Mouse (Mus musculus): ENCODE results near the gene Rad17. TPM values are rescaled to one million over a fixed set of nuclear protein-coding genes. Genes with fewer than 3 reads are reported as not detected.

Rad17 gene
- total RNA-seq (2014; rRNA removed), result 13.5 and 17.7 TPM in 2 replicates
- 12.3 and 14.0 TPM in 2 replicates for polyA plus RNA-seq (2015; fragmentation: Nextera tagmentation; extraction: Ambion mirVana)

GRCm38 (mm10) chr13:100650550-100651438 lies at the start of gene Rad17, which contains the start of gene Ak6:
Gene Rad17 (minus strand): TSS chr13:100651051.
Gene Ak6 (plus strand): TSS chr13:100650979.
- H3K9me3 ChIP-seq (ENCODE audit: low read length), result no peaks in the 10 kb centered on the region
- under 1% methylated on average over 59 of the region's 73 CpGs for WGBS

DNA sequence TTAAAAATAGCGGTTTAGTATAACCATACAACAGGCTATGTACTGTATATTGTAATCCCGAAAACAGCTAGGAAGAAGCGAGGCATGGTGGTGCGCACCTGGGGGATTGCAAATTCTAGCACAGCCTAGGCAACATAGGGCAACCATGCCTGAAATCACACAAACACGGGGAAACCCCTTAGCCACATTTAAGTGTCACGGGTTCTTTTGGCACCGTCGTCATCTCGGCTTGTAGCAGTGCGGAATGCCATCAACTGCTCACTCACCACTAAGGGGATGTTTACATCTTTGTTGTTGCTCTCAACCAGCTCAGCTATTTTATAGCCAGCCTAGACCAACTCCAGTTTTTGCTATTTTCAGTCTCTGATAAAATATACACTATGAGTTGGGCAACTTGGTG lies 48.0 kb upstream of the Rad17 start:
- Histone ChIP-seq H3K9ac (replicated peaks; ENCODE audit: low read length, poor library complexity, severe bottlenecking) (no peak overlapping the region), H3K27ac (ENCODE audit: low read depth, low read length) (no peak overlapping the region), H3K4me2 (ENCODE audit: low read depth, low read length, poor library complexity, severe bottlenecking) (no peak overlapping the region), H3K27me3 (ENCODE audit: insufficient read depth, low read length) (no peaks in the 10 kb centered on the region), H3K4me1 (ENCODE audit: insufficient read depth, low read length) (no peaks in the 10 kb centered on the region), H3K36me3 (ENCODE audit: insufficient read depth, low read length) (peaks cover 44% of the 10 kb centered on the region), H3K9me3 (ENCODE audit: low read length) (no peaks in the 10 kb centered on the region), H3K4me3 (ENCODE audit: low read depth, low read length) (no peak overlapping the region)
- DNase-seq (ENCODE audit: low spot score) (no peak), ATAC-seq (ENCODE audit: low FRiP score) (no peak)
- 99% methylated on average over 10 of the region's 10 CpGs for WGBS
- no peak for TF ChIP-seq CTCF (IDR thresholded peaks at IDR 0.05)

More at GRCm38 (mm10) chr13:100650550-100651438, at the start of gene Rad17, which contains the start of gene Ak6:
- TF ChIP-seq CTCF (IDR thresholded peaks at IDR 0.05), result peak; percentile 49
- no peaks in the 10 kb centered on the region for H3K27me3 ChIP-seq (ENCODE audit: insufficient read depth, low read length)
- peak within 1 kb of the TSS; percentile 91 for H3K4me3 ChIP-seq (ENCODE audit: low read depth, low read length)
- peak; percentile 91 for DNase-seq (ENCODE audit: low spot score)
- H3K9ac ChIP-seq (replicated peaks; ENCODE audit: low read length, poor library complexity, severe bottlenecking), result peak within 1 kb of the TSS; percentile 91
- peak within 1 kb of the TSS; percentile 72 for H3K4me2 ChIP-seq (ENCODE audit: low read depth, low read length, poor library complexity, severe bottlenecking)
- ATAC-seq (ENCODE audit: low FRiP score), result peak; percentile 98
- H3K36me3 ChIP-seq (ENCODE audit: insufficient read depth, low read length), result peaks cover 7% of the 10 kb centered on the region; the same call in 1 of the 2 replicates
- H3K27ac ChIP-seq (ENCODE audit: low read depth, low read length), result peak within 1 kb of the TSS; percentile 98
- peaks cover 7% of the 10 kb centered on the region; the same call in 1 of the 2 replicates for H3K4me1 ChIP-seq (ENCODE audit: insufficient read depth, low read length)

GRCm38 (mm10) chr13:100697541-100697940 lies 46.7 kb upstream of the Rad17 start:
- no peak overlapping the region for H3K9ac ChIP-seq (replicated peaks; ENCODE audit: low read length, poor library complexity, severe bottlenecking)
- no peak for TF ChIP-seq CTCF (IDR thresholded peaks at IDR 0.05)
- no peak overlapping the region for H3K4me3 ChIP-seq (ENCODE audit: low read depth, low read length)
- DNase-seq (ENCODE audit: low spot score), result no peak
- H3K4me2 ChIP-seq (ENCODE audit: low read depth, low read length, poor library complexity, severe bottlenecking), result no peak overlapping the region
- H3K4me1 ChIP-seq (ENCODE audit: insufficient read depth, low read length), result no peaks in the 10 kb centered on the region
- no peak for ATAC-seq (ENCODE audit: low FRiP score)
- H3K9me3 ChIP-seq (ENCODE audit: low read length), result no peaks in the 10 kb centered on the region
- no peak overlapping the region for H3K27ac ChIP-seq (ENCODE audit: low read depth, low read length)
- WGBS, result 96% methylated on average over 3 of the region's 3 CpGs
- no peaks in the 10 kb centered on the region for H3K27me3 ChIP-seq (ENCODE audit: insufficient read depth, low read length)
- H3K36me3 ChIP-seq (ENCODE audit: insufficient read depth, low read length), result peaks cover 32% of the 10 kb centered on the region

DNA sequence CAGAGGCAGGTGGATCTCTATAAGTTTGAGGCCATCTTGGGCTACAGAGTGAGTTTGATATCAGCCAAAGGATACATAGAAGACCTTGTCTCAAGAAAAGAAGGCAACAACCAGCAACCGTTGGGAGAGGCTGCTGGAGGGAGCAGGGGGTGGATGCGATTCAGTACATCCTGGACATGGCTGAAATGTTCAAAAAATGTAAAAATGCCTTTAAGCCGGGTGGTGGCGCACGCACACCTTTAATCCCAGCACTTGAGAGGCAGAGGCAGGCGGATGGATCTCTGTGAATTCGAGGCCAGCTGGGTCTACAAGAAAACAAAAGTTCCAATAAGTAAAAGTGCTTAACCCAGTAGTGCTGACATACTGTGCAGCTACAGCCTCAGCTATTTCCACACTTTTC lies 36.7 kb upstream of the Rad17 start:
- Histone ChIP-seq H3K36me3 (ENCODE audit: insufficient read depth, low read length) (no peaks in the 10 kb centered on the region; the same call in 1 of the 2 replicates), H3K4me1 (ENCODE audit: insufficient read depth, low read length) (no peaks in the 10 kb centered on the region), H3K27ac (ENCODE audit: low read depth, low read length) (no peak overlapping the region), H3K9me3 (ENCODE audit: low read length) (no peaks in the 10 kb centered on the region), H3K27me3 (ENCODE audit: insufficient read depth, low read length) (no peaks in the 10 kb centered on the region), H3K4me2 (ENCODE audit: low read depth, low read length, poor library complexity, severe bottlenecking) (no peak overlapping the region), H3K9ac (replicated peaks; ENCODE audit: low read length, poor library complexity, severe bottlenecking) (no peak overlapping the region), H3K4me3 (ENCODE audit: low read depth, low read length) (no peak overlapping the region)
- DNase-seq (ENCODE audit: low spot score) (no peak), ATAC-seq (ENCODE audit: low FRiP score) (no peak)
- TF ChIP-seq CTCF (IDR thresholded peaks at IDR 0.05), result no peak
- 59% methylated on average over 7 of the region's 7 CpGs for WGBS

DNA sequence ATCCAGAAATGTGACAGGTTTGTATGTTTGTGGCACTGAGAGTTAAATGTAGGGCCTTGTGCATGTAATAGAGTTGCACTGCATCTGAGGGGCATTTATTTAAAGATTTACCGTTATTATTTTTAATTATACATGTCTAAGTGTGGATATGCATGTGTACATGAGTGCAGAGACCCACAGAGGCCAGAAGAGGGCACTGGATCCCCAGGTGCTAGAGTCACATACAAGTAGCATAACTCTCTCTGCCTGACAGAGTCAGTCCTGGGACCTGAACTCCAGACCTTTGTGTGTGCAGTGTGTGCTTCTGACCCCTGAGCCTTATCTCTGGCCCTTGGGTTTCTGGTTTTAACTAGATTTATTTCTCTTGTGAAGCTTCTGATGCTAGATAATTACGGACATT lies 33.5 kb upstream of the Rad17 start:
- Histone ChIP-seq H3K4me3 (ENCODE audit: low read depth, low read length) (no peak overlapping the region), H3K27me3 (ENCODE audit: insufficient read depth, low read length) (no peaks in the 10 kb centered on the region), H3K9me3 (ENCODE audit: low read length) (no peaks in the 10 kb centered on the region), H3K36me3 (ENCODE audit: insufficient read depth, low read length) (no peaks in the 10 kb centered on the region), H3K9ac (replicated peaks; ENCODE audit: low read length, poor library complexity, severe bottlenecking) (no peak overlapping the region), H3K4me2 (ENCODE audit: low read depth, low read length, poor library complexity, severe bottlenecking) (no peak overlapping the region), H3K4me1 (ENCODE audit: insufficient read depth, low read length) (no peaks in the 10 kb centered on the region), H3K27ac (ENCODE audit: low read depth, low read length) (no peak overlapping the region)
- 73% methylated on average over 2 of the region's 2 CpGs for WGBS
- DNase-seq (ENCODE audit: low spot score), result no peak
- TF ChIP-seq CTCF (IDR thresholded peaks at IDR 0.05), result peak; percentile 30; the same call in 1 of the 2 replicates
- no peak for ATAC-seq (ENCODE audit: low FRiP score)

- no peaks in the 10 kb centered on the region for H3K9me3 ChIP-seq (ENCODE audit: low read length)
- H3K4me1 ChIP-seq (ENCODE audit: insufficient read depth, low read length), result no peaks in the 10 kb centered on the region
- no peaks in the 10 kb centered on the region for H3K36me3 ChIP-seq (ENCODE audit: insufficient read depth, low read length)
- H3K9ac ChIP-seq (replicated peaks; ENCODE audit: low read length, poor library complexity, severe bottlenecking), result no peak overlapping the region
- H3K4me3 ChIP-seq (ENCODE audit: low read depth, low read length), result no peak overlapping the region
- H3K27ac ChIP-seq (ENCODE audit: low read depth, low read length), result no peak overlapping the region
- TF ChIP-seq CTCF (IDR thresholded peaks at IDR 0.05), result no peak
- H3K4me2 ChIP-seq (ENCODE audit: low read depth, low read length, poor library complexity, severe bottlenecking), result no peak overlapping the region
- DNase-seq (ENCODE audit: low spot score) (no peak), ATAC-seq (ENCODE audit: low FRiP score) (no peak)
- H3K27me3 ChIP-seq (ENCODE audit: insufficient read depth, low read length), result no peaks in the 10 kb centered on the region
- 91% methylated on average over 2 of the region's 2 CpGs for WGBS
These were observed 32.0 kb upstream of the Rad17 start for GRCm38 (mm10) chr13:100682837-100683236.
